Mouse (Mus musculus): Measurements from ENCODE around the gene Ppp1r14c.

GRCm38 (mm10) chr10:3476611-3477010, 110.8 kb downstream of the Ppp1r14c start:
- TF ChIP-seq CTCF (conservative IDR thresholded peaks at IDR 0.05; ENCODE audit: insufficient read depth, insufficient read length, low read depth, low read length), result no peak
- no peak for TF ChIP-seq POLR2A (IDR thresholded peaks at IDR 0.05; ENCODE audit: low read depth, low read length)

Data from kidney, adult 2 months (tissue).